Mouse (Mus musculus) hindbrain, embryonic 11.5 days (tissue): ENCODE measurements around the gene Zbtb46. TPM values are rescaled to one million over a fixed set of nuclear protein-coding genes. Genes with fewer than 3 reads are reported as not detected.
A peak's percentile ranks its signal among the peaks of the same experiment; 100 is the strongest.

Experiments
- ATAC-seq: fragments of 200-750 bp; cut with Nextera tagmentation; 2 replicates; pipeline ENCODE4 v1.8.0; 2017; ENCODE audit warnings: mild to moderate bottlenecking, moderate TSS enrichment, moderate library complexity; ENCODE audit not compliant: low FRiP score
- DNase-seq: peaks from one replicate; pipeline ENCODE4 v3.0.0-alpha.2; 2015; ENCODE audit warnings: low spot score
- H3K27ac ChIP-seq: fragments of 300-500 bp; sonication (generic); 2 replicates; pipeline ENCODE4 v1.5.1; 2014; ENCODE audit warnings: mild to moderate bottlenecking, low read depth, low read length
- H3K27me3 ChIP-seq: fragments of 300-500 bp; sonication (generic); 2 replicates; pipeline ENCODE4 v1.6.1; 2014; ENCODE audit warnings: mild to moderate bottlenecking, low read length, moderate library complexity, mixed read lengths; ENCODE audit not compliant: control insufficient read depth, insufficient read depth
- H3K36me3 ChIP-seq: fragments of 300-500 bp; sonication (generic); 2 replicates; pipeline ENCODE4 v1.6.1; 2014; ENCODE audit warnings: mild to moderate bottlenecking, low read length, moderate library complexity, mixed read lengths; ENCODE audit not compliant: control insufficient read depth, insufficient read depth
- H3K4me1 ChIP-seq: fragments of 300-500 bp; sonication (generic); replicated peaks from 2 replicates; pipeline ENCODE4 v1.6.1; 2014; ENCODE audit warnings: low read length, mixed read lengths; ENCODE audit not compliant: control insufficient read depth, insufficient read depth
- H3K4me2 ChIP-seq: fragments of 300-500 bp; sonication (generic); replicated peaks from 2 replicates; pipeline ENCODE4 v1.6.1; 2014; ENCODE audit warnings: mild to moderate bottlenecking, low read depth, low read length
- H3K4me3 ChIP-seq: fragments of 300-500 bp; sonication (generic); 2 replicates; pipeline ENCODE4 v1.5.1; 2014; ENCODE audit warnings: low read depth, low read length
- H3K9ac ChIP-seq: fragments of 300-500 bp; sonication (generic); 2 replicates; pipeline ENCODE4 v1.6.1; 2014; ENCODE audit warnings: low read depth, low read length
- H3K9me3 ChIP-seq: fragments of 300-500 bp; sonication (generic); 2 replicates; pipeline ENCODE4 v1.6.1; 2016; ENCODE audit warnings: low read length; ENCODE audit not compliant: control insufficient read depth
- WGBS: fragments of 180-500 bp; shearing (Covaris S2); extraction: QIAGEN DNeasy Blood & Tissue Kit; methylation state at CpG from one replicate; pipeline ENCODE4 v1.1.7; 2014; 5-methylcytosine and 5-hydroxymethylcytosine counted together
- polyA plus RNA-seq: library from polyadenylated mRNA; unstranded; fragments of >200 nt; fragmentation: Nextera tagmentation; extraction: Ambion mirVana; gene quantifications from 2 replicates; pipeline ENCODE4 v1.2.1, GENCODE M21; 2014

The Zbtb46 gene
- polyA plus RNA-seq, 1 experiment from 2014 or later = 15.6 TPM

DNA sequence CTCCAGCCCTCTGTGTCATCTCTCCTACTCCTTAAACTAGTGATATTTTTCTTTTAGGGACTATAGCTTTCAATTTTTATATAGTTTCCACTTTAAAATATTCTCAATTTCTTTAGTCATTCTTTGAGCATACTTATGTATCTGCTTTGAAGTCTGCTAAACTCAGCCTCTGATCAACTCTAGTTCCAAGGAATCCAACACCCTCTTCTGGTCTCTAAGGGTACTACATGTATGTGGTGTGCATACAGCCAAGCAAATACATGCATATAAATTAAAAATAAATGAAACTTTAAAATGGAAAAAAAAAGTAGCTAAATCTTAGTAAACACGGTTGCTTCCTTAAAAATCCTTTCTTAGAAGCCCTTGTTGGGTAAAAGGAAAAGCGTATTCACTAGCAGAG, 83.4 kb downstream of the Zbtb46 start:
- no peak for ATAC-seq

DNA sequence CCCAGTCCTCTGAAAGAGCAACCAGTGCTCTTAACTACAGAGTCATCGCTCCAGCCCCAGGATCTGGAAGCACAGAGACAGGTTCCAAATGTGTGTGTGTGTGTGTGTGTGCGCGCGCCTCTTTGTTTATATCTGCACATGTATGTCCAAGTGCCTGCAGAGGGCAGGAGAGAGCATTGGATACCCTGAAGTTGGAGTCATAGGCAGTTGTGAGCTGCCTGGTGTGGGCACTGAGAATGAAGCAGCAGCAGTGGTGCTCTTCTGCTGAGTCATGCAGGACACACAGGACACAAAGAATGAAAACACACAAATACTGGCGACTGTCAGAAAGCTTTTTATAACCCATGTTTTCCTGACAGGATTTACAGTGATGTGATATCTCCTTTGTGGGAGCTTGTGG, 89.2 kb downstream of the Zbtb46 start:
- Histone ChIP-seq H3K4me3 (no peak overlapping the region), H3K27me3 (no peaks in the 10 kb centered on the region), H3K9me3 (no peaks in the 10 kb centered on the region), H3K4me1 (no peaks in the 10 kb centered on the region), H3K9ac (no peak overlapping the region), H3K36me3 (peaks cover 8% of the 10 kb centered on the region), H3K27ac (no peak overlapping the region), H3K4me2 (no peak overlapping the region)
- ATAC-seq (no peak), DNase-seq (no peak)
- 94% methylated on average over 5 of the region's 5 CpGs for WGBS

More for the DNA sequence above, 83.4 kb downstream of the Zbtb46 start:
- H3K9ac ChIP-seq = no peak overlapping the region
- H3K36me3 ChIP-seq = peaks cover 8% of the 10 kb centered on the region; the same call in 1 of the 2 replicates
- H3K9me3 ChIP-seq = no peaks in the 10 kb centered on the region
- no peaks in the 10 kb centered on the region for H3K27me3 ChIP-seq
- no peak overlapping the region for H3K27ac ChIP-seq
- peak; percentile 40 for DNase-seq
- H3K4me2 ChIP-seq = no peak overlapping the region
- WGBS = 94% methylated on average over 2 of the region's 2 CpGs
- no peak overlapping the region for H3K4me3 ChIP-seq
- no peaks in the 10 kb centered on the region for H3K4me1 ChIP-seq

DNA sequence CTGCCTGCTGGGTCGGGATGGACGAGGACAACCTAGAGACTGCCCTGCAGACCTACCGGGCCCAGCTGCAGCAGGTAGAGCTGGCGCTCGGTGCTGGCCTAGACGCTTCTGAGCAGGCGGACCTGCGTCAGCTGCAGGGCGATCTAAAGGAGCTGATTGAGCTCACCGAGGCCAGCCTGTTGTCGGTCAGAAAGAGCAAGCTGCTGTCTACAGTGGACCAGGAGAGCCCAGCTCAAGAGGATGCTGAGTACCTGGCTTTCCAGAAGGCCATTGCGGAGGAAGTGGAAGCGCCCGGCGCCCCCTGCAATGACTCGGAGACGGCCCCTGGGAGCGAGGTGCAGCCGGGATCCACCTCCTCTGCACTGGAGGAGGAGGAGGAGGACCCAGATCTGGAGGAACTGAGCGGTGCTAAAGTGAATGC, 93.6 kb downstream of the Zbtb46 start:
- peaks cover 12% of the 10 kb centered on the region for H3K36me3 ChIP-seq
- no peaks in the 10 kb centered on the region for H3K9me3 ChIP-seq
- ATAC-seq (peak; percentile 71), DNase-seq (peak; percentile 58)
- no peaks in the 10 kb centered on the region for H3K27me3 ChIP-seq
- peak overlapping the region; percentile 90 for H3K27ac ChIP-seq
- H3K4me2 ChIP-seq = peak overlapping the region; percentile 89
- H3K9ac ChIP-seq = peak overlapping the region; percentile 93
- peak overlapping the region; percentile 88 for H3K4me3 ChIP-seq
- under 1% methylated on average over 20 of the region's 20 CpGs for WGBS
- H3K4me1 ChIP-seq = peaks cover 6% of the 10 kb centered on the region; the same call in 1 of the 2 replicates

DNA sequence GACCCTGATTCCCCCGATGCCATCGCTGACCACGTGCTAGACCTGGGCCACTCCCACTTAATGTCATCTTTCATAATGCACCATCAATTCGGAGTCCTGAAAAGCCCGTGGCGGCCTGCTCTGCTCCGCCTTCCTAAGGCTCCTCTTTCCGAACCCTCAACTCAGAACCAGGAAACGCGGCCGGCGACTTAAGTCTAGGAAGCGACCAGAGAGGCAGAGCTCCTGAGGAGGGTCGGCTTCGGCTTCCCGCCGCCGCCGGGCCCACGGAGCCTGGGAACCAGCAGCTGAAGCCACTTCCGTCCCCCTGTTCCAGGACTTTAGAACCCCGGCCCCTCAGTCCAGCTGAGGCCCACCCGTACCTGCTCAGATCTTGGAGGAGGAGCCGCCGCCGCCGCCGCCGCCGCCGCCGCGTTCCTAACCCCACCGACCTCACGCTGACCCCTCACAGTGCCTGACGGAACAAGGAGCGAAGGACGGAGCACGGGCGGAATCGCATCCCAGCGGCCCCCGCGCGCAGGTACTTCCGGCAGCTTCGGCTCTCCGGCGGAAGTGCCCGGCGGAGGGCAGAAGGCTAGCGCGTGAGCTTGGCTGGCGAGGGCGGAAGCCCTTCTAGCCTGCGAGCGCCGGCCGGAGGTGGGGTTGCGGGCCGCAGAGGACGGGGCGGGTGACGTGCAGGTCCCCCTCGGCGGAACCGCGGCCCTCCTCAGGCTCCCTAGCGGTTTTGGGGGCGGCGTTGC, 94.2 kb downstream of the Zbtb46 start, which contains the start of the genes Zgpat and Arfrp1:
Zgpat (plus strand) TSS at position 69 of the 737 bp plus-strand sequence.
Arfrp1 (minus strand) TSS at position 545 of the 737 bp plus-strand sequence.
- H3K9ac ChIP-seq = peak within 1 kb of the TSS; percentile 93
- peaks cover 13% of the 10 kb centered on the region for H3K36me3 ChIP-seq
- no peaks in the 10 kb centered on the region for H3K9me3 ChIP-seq
- peak within 1 kb of the TSS; percentile 89 for H3K4me2 ChIP-seq
- H3K27ac ChIP-seq = peak within 1 kb of the TSS; percentile 90
- ATAC-seq (peak; percentile 92), DNase-seq (peak; percentile 92)
- under 1% methylated on average over 70 of the region's 71 CpGs for WGBS
- peak within 1 kb of the TSS; percentile 88 for H3K4me3 ChIP-seq
- peaks cover 6% of the 10 kb centered on the region; the same call in 1 of the 2 replicates for H3K4me1 ChIP-seq
- no peaks in the 10 kb centered on the region for H3K27me3 ChIP-seq

DNA sequence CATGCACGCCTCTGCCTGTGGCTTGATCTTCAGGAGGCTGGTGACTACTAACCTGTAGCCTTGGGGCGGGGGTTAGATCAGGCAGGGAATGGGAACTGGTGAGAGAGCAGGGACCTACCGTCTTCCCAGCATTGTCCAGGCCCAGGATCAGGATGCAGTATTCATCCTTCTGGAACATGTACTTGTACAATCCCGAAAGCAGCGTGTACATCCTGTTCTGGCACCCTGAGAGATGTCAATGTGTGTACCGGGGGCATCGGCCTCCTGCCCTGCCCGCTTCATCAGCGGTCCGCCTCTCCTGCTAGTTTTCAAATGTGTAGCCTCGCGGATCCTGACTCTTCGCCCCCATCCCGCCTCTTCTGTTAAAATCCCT, 94.8 kb downstream of the Zbtb46 start:
- H3K36me3 ChIP-seq = peaks cover 9% of the 10 kb centered on the region; the same call in 1 of the 2 replicates
- H3K9me3 ChIP-seq = no peaks in the 10 kb centered on the region
- DNase-seq (no peak), ATAC-seq (no peak; the same call in 1 of the 2 replicates)
- 9% methylated on average over 14 of the region's 14 CpGs for WGBS
- peak overlapping the region; percentile 93 for H3K9ac ChIP-seq
- H3K4me3 ChIP-seq = peak overlapping the region; percentile 88
- H3K27me3 ChIP-seq = no peaks in the 10 kb centered on the region
- H3K4me2 ChIP-seq = peak overlapping the region; percentile 89
- H3K27ac ChIP-seq = peak overlapping the region; percentile 90; the same call in 1 of the 2 replicates
- H3K4me1 ChIP-seq = peaks cover 6% of the 10 kb centered on the region; the same call in 1 of the 2 replicates

DNA sequence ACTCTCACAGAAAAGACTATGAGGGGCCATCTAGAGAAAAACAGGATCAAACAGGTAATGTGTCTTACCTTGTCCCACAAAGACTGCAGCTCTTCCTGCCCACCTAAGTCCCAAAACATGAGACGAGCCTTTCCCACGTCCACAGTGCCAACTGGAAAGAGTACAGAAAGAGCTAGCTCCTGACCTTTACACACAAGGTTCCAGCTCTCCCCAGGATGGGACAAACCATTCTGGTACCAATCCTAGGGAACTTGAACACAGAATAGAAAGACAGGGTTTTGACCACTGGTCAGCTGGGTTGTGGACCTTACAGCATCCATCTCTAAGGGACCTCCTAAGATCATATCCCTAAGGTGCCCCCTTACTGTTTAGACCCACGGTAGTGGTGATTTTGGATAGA, 95.3 kb downstream of the Zbtb46 start:
- no peak overlapping the region; the same call in 1 of the 2 replicates for H3K9ac ChIP-seq
- ATAC-seq (no peak), DNase-seq (no peak)
- 87% methylated on average over 3 of the region's 3 CpGs for WGBS
- H3K4me3 ChIP-seq = peak overlapping the region; percentile 88; the same call in 1 of the 2 replicates
- H3K27me3 ChIP-seq = no peaks in the 10 kb centered on the region
- peaks cover 6% of the 10 kb centered on the region; the same call in 1 of the 2 replicates for H3K4me1 ChIP-seq
- no peak overlapping the region for H3K27ac ChIP-seq
- H3K9me3 ChIP-seq = no peaks in the 10 kb centered on the region
- peak overlapping the region; percentile 89 for H3K4me2 ChIP-seq
- peaks cover 8% of the 10 kb centered on the region; the same call in 1 of the 2 replicates for H3K36me3 ChIP-seq

DNA sequence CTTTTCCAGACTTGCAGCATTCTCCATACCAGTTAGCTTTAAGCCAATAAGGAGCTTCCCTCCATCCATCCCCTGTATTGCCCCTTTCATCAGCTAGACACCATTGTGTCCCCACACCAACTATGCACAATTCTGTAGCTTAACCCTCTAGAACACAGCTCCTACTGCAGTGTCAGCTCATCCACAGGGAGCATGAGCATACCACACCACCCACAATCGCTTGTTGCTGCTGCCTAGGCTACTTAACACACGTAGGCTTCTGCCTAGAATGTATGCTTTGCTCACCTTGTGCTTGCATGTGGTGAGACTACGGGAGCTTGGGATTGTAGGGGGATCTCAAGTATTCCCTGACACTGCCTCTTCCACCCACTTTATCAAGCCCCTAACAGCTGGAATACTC, 102.4 kb downstream of the Zbtb46 start:
- ATAC-seq = no peak
- Histone ChIP-seq H3K36me3 (peaks cover 13% of the 10 kb centered on the region; the same call in 1 of the 2 replicates), H3K4me3 (no peak overlapping the region), H3K9ac (no peak overlapping the region), H3K27me3 (no peaks in the 10 kb centered on the region), H3K9me3 (no peaks in the 10 kb centered on the region), H3K27ac (no peak overlapping the region), H3K4me2 (no peak overlapping the region), H3K4me1 (no peaks in the 10 kb centered on the region)
- WGBS = 82% methylated on average over 3 of the region's 3 CpGs
- DNase-seq = no peak

DNA sequence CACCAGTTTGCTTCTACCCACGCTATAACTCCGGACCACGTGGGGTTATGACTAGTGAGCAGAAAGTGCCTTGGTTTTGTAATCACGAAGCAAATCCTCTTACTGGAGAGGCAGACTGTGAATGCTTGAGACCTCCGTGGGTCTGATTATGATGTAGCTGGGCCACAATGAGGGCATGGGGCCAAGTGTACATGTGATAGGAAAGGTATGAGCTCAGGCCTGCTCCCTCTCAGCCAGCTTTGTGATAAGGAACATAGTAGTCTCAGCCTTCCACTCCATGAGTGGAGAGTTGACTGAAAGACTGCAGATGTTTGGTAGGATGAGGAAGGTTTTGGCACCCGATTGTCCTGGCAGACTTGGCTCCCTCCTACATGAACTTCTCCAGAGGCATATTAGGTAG, 116.5 kb downstream of the Zbtb46 start:
- no peak overlapping the region for H3K4me2 ChIP-seq
- H3K36me3 ChIP-seq = peaks cover 14% of the 10 kb centered on the region; the same call in 1 of the 2 replicates
- no peak overlapping the region for H3K4me3 ChIP-seq
- WGBS = 96% methylated on average over 6 of the region's 6 CpGs
- H3K9me3 ChIP-seq = no peaks in the 10 kb centered on the region
- ATAC-seq (no peak), DNase-seq (no peak)
- H3K27me3 ChIP-seq = no peaks in the 10 kb centered on the region
- no peak overlapping the region for H3K9ac ChIP-seq
- no peak overlapping the region for H3K27ac ChIP-seq
- no peaks in the 10 kb centered on the region for H3K4me1 ChIP-seq
